Mouse (Mus musculus): ENCODE measurements around the gene Mfsd4a. TPM values are rescaled to one million over a fixed set of nuclear protein-coding genes. Genes with fewer than 3 reads are reported as not detected.

Gene Mfsd4a
- 10 to 100 TPM; 14.6 to 20.9 TPM for total RNA-seq (2021)

- intact Hi-C loops (cut with DNase I): no loop called here
- DNase-seq: peak; percentile 21
Measured at GRCm38 (mm10) chr1:132067261-132068255, at the start of gene Mfsd4a. Mfsd4a (minus strand) TSS chr1:132068062.

- peak; percentile 83 for DNase-seq
- intact Hi-C loops (cut with DNase I): no loop called here
Measured at GRCm38 (mm10) chr1:132116606-132117005, 48.7 kb upstream of the Mfsd4a start.

GRCm38 (mm10) chr1:132113098-132113497, 45.2 kb upstream of the Mfsd4a start:
- intact Hi-C loops (cut with DNase I): loop anchor here (5.0 kb wide), 2 partner anchors 116 to 131 kb away; no protein-coding TSS in a partner anchor
- no peak for DNase-seq

- DNase-seq: no peak
Measured at GRCm38 (mm10) chr1:132112426-132112825, 44.6 kb upstream of the Mfsd4a start.

GRCm38 (mm10) chr1:132111411-132111810, 43.5 kb upstream of the Mfsd4a start:
- DNase-seq: no peak
- intact Hi-C loops (cut with DNase I): loop anchor here (5.0 kb wide), 2 partner anchors 114 to 129 kb away; no protein-coding TSS in a partner anchor

More at GRCm38 (mm10) chr1:132112426-132112825, 44.6 kb upstream of the Mfsd4a start:
- intact Hi-C loops (cut with DNase I): loop anchor here (5.0 kb wide), 2 partner anchors 115 to 130 kb away; no protein-coding TSS in a partner anchor

GRCm38 (mm10) chr1:132109368-132109767, 41.5 kb upstream of the Mfsd4a start:
- no peak for DNase-seq
- intact Hi-C loops (cut with DNase I): loop anchor here (5.0 kb wide), 1 partner anchor 62 kb away; no protein-coding TSS in a partner anchor

- intact Hi-C loops (cut with DNase I): no loop called here
- no peak for DNase-seq
Measured at GRCm38 (mm10) chr1:132104353-132104752, 36.5 kb upstream of the Mfsd4a start.

- DNase-seq: no peak
- intact Hi-C loops (cut with DNase I): no loop called here
Measured at GRCm38 (mm10) chr1:132101953-132102697, 34.3 kb upstream of the Mfsd4a start.

GRCm38 (mm10) chr1:132099775-132100174, 31.9 kb upstream of the Mfsd4a start:
- intact Hi-C loops (cut with DNase I): no loop called here
- DNase-seq: no peak

GRCm38 (mm10) chr1:132099016-132099415, 31.2 kb upstream of the Mfsd4a start:
- DNase-seq: no peak
- intact Hi-C loops (cut with DNase I): no loop called here

GRCm38 (mm10) chr1:132098076-132098475, 30.2 kb upstream of the Mfsd4a start:
- intact Hi-C loops (cut with DNase I): no loop called here

GRCm38 (mm10) chr1:132095356-132096004, 27.6 kb upstream of the Mfsd4a start:
- DNase-seq: no peak
- intact Hi-C loops (cut with DNase I): no loop called here

More at GRCm38 (mm10) chr1:132098076-132098475, 30.2 kb upstream of the Mfsd4a start:
- DNase-seq: no peak

- intact Hi-C loops (cut with DNase I): no loop called here
- no peak for DNase-seq
Measured at GRCm38 (mm10) chr1:132093269-132093668, 25.4 kb upstream of the Mfsd4a start.

GRCm38 (mm10) chr1:132090266-132090665, 22.4 kb upstream of the Mfsd4a start:
- intact Hi-C loops (cut with DNase I): no loop called here
- DNase-seq: no peak

GRCm38 (mm10) chr1:132089767-132090166, 21.9 kb upstream of the Mfsd4a start:
- no peak for DNase-seq

GRCm38 (mm10) chr1:132088181-132088671, 20.4 kb upstream of the Mfsd4a start:
- intact Hi-C loops (cut with DNase I): no loop called here
- no peak for DNase-seq

More at GRCm38 (mm10) chr1:132089767-132090166, 21.9 kb upstream of the Mfsd4a start:
- intact Hi-C loops (cut with DNase I): no loop called here

GRCm38 (mm10) chr1:132085181-132086049, 17.6 kb upstream of the Mfsd4a start:
- intact Hi-C loops (cut with DNase I): no loop called here
- DNase-seq: no peak

GRCm38 (mm10) chr1:132078413-132078812, 10.6 kb upstream of the Mfsd4a start:
- no peak for DNase-seq

GRCm38 (mm10) chr1:132075576-132075975, 7.7 kb upstream of the Mfsd4a start:
- no peak for DNase-seq
- intact Hi-C loops (cut with DNase I): no loop called here

More at GRCm38 (mm10) chr1:132078413-132078812, 10.6 kb upstream of the Mfsd4a start:
- intact Hi-C loops (cut with DNase I): no loop called here

Data from left cerebral cortex, postnatal 4 days (tissue).